Mouse (Mus musculus) MEL (cell line): ENCODE measurements around the gene Ubash3b. TPM values are rescaled to one million over a fixed set of nuclear protein-coding genes. Genes with fewer than 3 reads are reported as not detected.

Source experiments
- DNase-seq: peaks from one replicate; pipeline ENCODE4 v3.0.0; 2011; ENCODE audit warnings: low read depth, low spot score
- H3K27ac ChIP-seq: 2 replicates; pipeline ENCODE4 v1.5.1; 2012; ENCODE audit warnings: low read depth, mild to moderate bottlenecking, control low read depth, low read length, moderate library complexity; ENCODE audit not compliant: control insufficient read depth
- H3K27me3 ChIP-seq, 2 experiments: fragments of 150-350 bp in 1 of 2; sonication (generic) in 1 of 2; 2 replicates each; pipeline ENCODE4 v1.6.1; 2012; ENCODE audit warnings: low read length in 2 of 2, mild to moderate bottlenecking in 2 of 2, improper control_type of control experiment in 1 of 2, moderate library complexity in 1 of 2; ENCODE audit not compliant: insufficient read depth in 2 of 2, control insufficient read depth in 1 of 2
- H3K36me3 ChIP-seq, 2 experiments: 2 replicates each; pipeline ENCODE4 v1.6.1; 2012 to 2014; ENCODE audit warnings: low read length in 2 of 2, improper control_type of control experiment in 1 of 2, inconsistent platforms in 1 of 2, mild to moderate bottlenecking in 1 of 2; ENCODE audit not compliant: insufficient read depth in 2 of 2, control insufficient read depth in 1 of 2
- H3K4me1 ChIP-seq, 2 experiments: fragments of 150-350 bp in 1 of 2; sonication (generic) in 1 of 2; 2 replicates each; pipeline ENCODE4 v1.6.1; 2012; ENCODE audit warnings: low read length in 2 of 2, improper control_type of control experiment in 1 of 2, mild to moderate bottlenecking in 1 of 2; ENCODE audit not compliant: insufficient read depth in 2 of 2, control insufficient read depth in 1 of 2
- H3K4me3 ChIP-seq, 2 experiments: fragments of 150-350 bp in 1 of 2; sonication (generic) in 1 of 2; 2 replicates each; pipeline ENCODE4 v1.5.1; 2012; ENCODE audit warnings: low read depth in 2 of 2, low read length in 2 of 2, mild to moderate bottlenecking in 2 of 2, moderate library complexity in 2 of 2, control low read depth in 1 of 2, improper control_type of control experiment in 1 of 2; ENCODE audit not compliant: control insufficient read depth in 1 of 2, insufficient read depth in 1 of 2
- H3K79me2 ChIP-seq: 2 replicates; pipeline ENCODE4 v1.6.1; 2012; ENCODE audit warnings: mild to moderate bottlenecking, low read length, moderate library complexity; ENCODE audit not compliant: control insufficient read depth, poor library complexity, insufficient read depth
- H3K9ac ChIP-seq: 2 replicates; pipeline ENCODE4 v1.6.1; 2012; ENCODE audit warnings: low read depth, mild to moderate bottlenecking, control low read depth, low read length, moderate library complexity; ENCODE audit not compliant: control insufficient read depth, poor library complexity, severe bottlenecking
- H3K9me3 ChIP-seq: fragments of 150-350 bp; sonication (generic); replicated peaks from 2 replicates; pipeline ENCODE4 v1.6.1; 2012; ENCODE audit warnings: mild to moderate bottlenecking, low read length, improper control_type of control experiment, moderate library complexity; ENCODE audit not compliant: insufficient read depth
- CHD1 ChIP-seq: IDR thresholded peaks from 2 replicates; pipeline ENCODE4 v1.6.1; 2012; ENCODE audit warnings: low read depth, mild to moderate bottlenecking, inconsistent platforms, low read length, improper control_type of control experiment
- CTCF ChIP-seq, 3 experiments: IDR thresholded peaks in 2 of 3; conservative IDR thresholded peaks in 1 of 3; 2 replicates each; pipeline ENCODE4 v1.5.1; 2011 to 2012; ENCODE audit warnings: low read length in 3 of 3, low read depth in 2 of 3, mild to moderate bottlenecking in 2 of 3, improper control_type of control experiment in 1 of 3, inconsistent platforms in 1 of 3, mixed read lengths in 1 of 3, moderate library complexity in 1 of 3; ENCODE audit not compliant: control insufficient read depth in 1 of 3, insufficient read depth in 1 of 3, poor library complexity in 1 of 3, severe bottlenecking in 1 of 3
- EP300 ChIP-seq, 2 experiments: IDR thresholded peaks; 2 replicates each; pipeline ENCODE4 v1.6.1; 2011; ENCODE audit warnings: improper control_type of control experiment in 2 of 2, low read length in 2 of 2, low read depth in 1 of 2, mild to moderate bottlenecking in 1 of 2
- GATA1 ChIP-seq: IDR thresholded peaks from 2 replicates; pipeline ENCODE4 v1.6.1; 2011; ENCODE audit warnings: low read depth, low read length, improper control_type of control experiment
- MYB ChIP-seq: IDR thresholded peaks from 2 replicates; pipeline ENCODE4 v1.6.1; 2011; ENCODE audit warnings: mild to moderate bottlenecking, low read depth, low read length, improper control_type of control experiment
- MYC ChIP-seq: IDR thresholded peaks from 2 replicates; pipeline ENCODE4 v1.6.1; 2011; ENCODE audit warnings: low read depth, mild to moderate bottlenecking, low read length, improper control_type of control experiment, moderate library complexity
- NELFE ChIP-seq: IDR thresholded peaks from 2 replicates; pipeline ENCODE4 v1.6.1; 2011; ENCODE audit warnings: low read depth, low read length, improper control_type of control experiment
- POLR2AphosphoS5 ChIP-seq: IDR thresholded peaks from 2 replicates; pipeline ENCODE4 v1.6.1; 2012; ENCODE audit warnings: low read depth, borderline replicate concordance, mild to moderate bottlenecking, inconsistent platforms, low read length, moderate library complexity, mixed read lengths
- RCOR1 ChIP-seq: IDR thresholded peaks from 2 replicates; pipeline ENCODE4 v1.6.1; 2012; ENCODE audit warnings: low read depth, mild to moderate bottlenecking, inconsistent platforms, low read length, improper control_type of control experiment
- SIN3A ChIP-seq: IDR thresholded peaks from 2 replicates; pipeline ENCODE4 v1.6.1; 2012; ENCODE audit warnings: low read length, improper control_type of control experiment, inconsistent platforms
- TAL1 ChIP-seq: IDR thresholded peaks from 2 replicates; pipeline ENCODE4 v1.6.1; 2012; ENCODE audit warnings: mild to moderate bottlenecking, inconsistent platforms, low read length, moderate library complexity, mixed read lengths
- TCF12 ChIP-seq: IDR thresholded peaks from 2 replicates; pipeline ENCODE4 v1.6.1; 2014; ENCODE audit warnings: low read depth, mild to moderate bottlenecking, inconsistent platforms, low read length, improper control_type of control experiment, moderate library complexity
- polyA plus RNA-seq, 2 experiments: library from polyadenylated mRNA; stranded (reverse) in 1 of 2; unstranded in 1 of 2; fragments of >175 nt in 1 of 2; fragments of >200 nt in 1 of 2; gene quantifications; 2 replicates each; pipeline versions ENCODE4 v1.2.1 to v1.2.4; 2012; ENCODE audit warnings: low replicate concordance in 2 of 2, low read depth in 1 of 2; ENCODE audit not compliant: insufficient read length in 2 of 2, insufficient read depth in 1 of 2, missing spikeins in 1 of 2
- total RNA-seq: library from RNA; depleted of rRNA; stranded (reverse); fragments of 300-350 nt; gene quantifications from 2 replicates; pipeline ENCODE4 v1.2.3, GENCODE M21; 2012

Gene Ubash3b
- total and polyA plus RNA-seq, 3 experiments, result 5.4 to 11.3 TPM; not detected in 1

- no peaks in the 10 kb centered on the region for H3K9me3 ChIP-seq
- H3K4me3 ChIP-seq, result no peak overlapping the region
- no peak for DNase-seq
Observed at GRCm38 (mm10) chr9:41080877-41081276, 80.6 kb downstream of the Ubash3b start.

GRCm38 (mm10) chr9:41079428-41080155, 81.9 kb downstream of the Ubash3b start:
- H3K27ac ChIP-seq, result peak overlapping the region; percentile 53
- TF ChIP-seq RCOR1, result peak; percentile 21; the same call in 1 of the 2 replicates
- no peak for TF ChIP-seq CTCF (IDR thresholded peaks at IDR 0.05 in 2 of 3, conservative IDR thresholded peaks at IDR 0.05 in 1 of 3; ENCODE audit: control insufficient read depth in 1 of 3, insufficient read depth in 1 of 3, low read depth in 2 of 3, low read length in 3 of 3, poor library complexity in 1 of 3, severe bottlenecking in 1 of 3)
- 0 out of 2 replicates have a peak, but pooled peaks have one; percentile 15 for TF ChIP-seq SIN3A
- peak; percentile 52; the same call in 1 of the 2 replicates for TF ChIP-seq GATA1
- TF ChIP-seq MYB, result no peak
- TF ChIP-seq MYC, result no peak
- peak; percentile 36 to 76; a peak in 3 of 4 replicates for TF ChIP-seq EP300 (IDR thresholded peaks at IDR 0.05; ENCODE audit: low read depth in 1 of 2, low read length in 2 of 2)
- TF ChIP-seq TAL1, result peak; percentile 80
- TF ChIP-seq TCF12, result peak; percentile 52; the same call in 1 of the 2 replicates
- TF ChIP-seq, all 39 proteins: peak for 6
- H3K9ac ChIP-seq, result 0 out of 2 replicates have a peak overlapping the region, but pooled peaks have one; percentile 2
- peak; percentile 43 for DNase-seq
- no peaks in the 10 kb centered on the region for H3K27me3 ChIP-seq
- no peaks in the 10 kb centered on the region for H3K9me3 ChIP-seq
- H3K4me1 ChIP-seq, result peaks cover 14 to 43% of the 10 kb centered on the region in 2 experiments
- no peak overlapping the region for H3K4me3 ChIP-seq
- H3K36me3 ChIP-seq, result peaks cover 0 to 36% of the 10 kb centered on the region in 2 experiments; a peak in 2 of 4 replicates
- H3K79me2 ChIP-seq, result no peaks in the 10 kb centered on the region

More at GRCm38 (mm10) chr9:41080877-41081276, 80.6 kb downstream of the Ubash3b start:
- Histone ChIP-seq H3K9ac (no peak overlapping the region), H3K27me3 (no peaks in the 10 kb centered on the region), H3K36me3 (peaks cover 0 to 23% of the 10 kb centered on the region in 2 experiments; a peak in 2 of 4 replicates), H3K27ac (no peak overlapping the region), H3K79me2 (no peaks in the 10 kb centered on the region), H3K4me1 (peaks cover 7 to 34% of the 10 kb centered on the region in 2 experiments; a peak in 3 of 4 replicates)
- TF ChIP-seq CHD1 (no peak), NELFE (no peak), POLR2AphosphoS5 (no peak)

- no peak for DNase-seq
- Histone ChIP-seq H3K27me3 (no peaks in the 10 kb centered on the region), H3K79me2 (no peaks in the 10 kb centered on the region), H3K27ac (no peak overlapping the region)
- no peak for TF ChIP-seq GATA1
- TF ChIP-seq, all 39 proteins: peak for 0
- H3K9me3 ChIP-seq, result no peaks in the 10 kb centered on the region
- peaks cover 0 to 39% of the 10 kb centered on the region in 2 experiments; a peak in 2 of 4 replicates for H3K36me3 ChIP-seq
- H3K4me1 ChIP-seq, result peaks cover 18 to 35% of the 10 kb centered on the region in 2 experiments
- H3K9ac ChIP-seq, result no peak overlapping the region
- no peak overlapping the region for H3K4me3 ChIP-seq
Observed at GRCm38 (mm10) chr9:41078198-41078597, 83.3 kb downstream of the Ubash3b start.
